Mouse (Mus musculus) monocyte, adult 5-6 weeks (primary cell): Measurements from ENCODE around the gene Gm16429. TPM values are rescaled to one million over a fixed set of nuclear protein-coding genes. Genes with fewer than 3 reads are reported as not detected.
"Not testable (repeated sequence)": the region's sequence is repeated elsewhere in the genome, so short reads cannot be mapped to it uniquely, and the experiment has no call there.

Experiments
- ATAC-seq: fragments of 153-309, 156-312 bp; replicated peaks from 2 replicates; pipeline ENCODE4 v1.8.0; 2017; ENCODE audit warnings: mild to moderate bottlenecking; ENCODE audit not compliant: low TSS enrichment, insufficient number of reproducible peaks, severe bottlenecking, poor library complexity, low FRiP score
- total RNA-seq: library from RNA; stranded (forward); fragments of 200-1000, 200-491, 200-594 nt; gene quantifications from 3 replicates; pipeline ENCODE4 v1.2.3, GENCODE M21; 2017

Gene Gm16429
- not detected in 3 replicates for total RNA-seq

DNA sequence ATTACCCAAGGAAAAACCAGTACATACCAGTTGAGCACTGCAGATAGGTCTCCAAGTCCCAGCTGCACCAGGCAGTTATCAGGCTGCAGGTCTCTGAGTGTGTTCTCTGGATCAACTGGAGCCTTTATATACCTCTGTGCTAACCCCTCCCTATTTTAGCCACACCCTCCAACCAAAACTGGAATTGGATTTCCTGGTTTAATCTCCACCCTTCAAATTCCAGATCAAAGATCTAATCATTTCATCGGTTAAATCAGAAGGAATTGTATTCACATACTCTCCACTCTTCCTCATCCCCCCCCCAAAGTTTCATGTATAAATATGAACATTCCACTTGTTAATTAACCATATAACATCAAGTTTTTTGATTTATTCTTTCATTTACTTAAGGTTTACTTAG is at the start of gene Gm16429:
Gm16429 (minus strand) TSS at position 101 of the 400 bp plus-strand sequence.
- ATAC-seq: not testable (repeated sequence)

Other genes starting within 250 kb of the Gm16429 start
- gene Gm7792, start 85.3 kb downstream of the Gm16429 start, total RNA-seq: not detected in 3 replicates
- gene BC061212, start 141.5 kb upstream of the Gm16429 start, total RNA-seq: not detected in 3 replicates
- 0.48 TPM in 1 of 3 replicates, not detected in the others for gene Gm6351, start 147.3 kb upstream of the Gm16429 start, total RNA-seq